Mouse (Mus musculus) kidney, postnatal 0 days (tissue): ENCODE measurements around the gene Exoc6b. TPM values are rescaled to one million over a fixed set of nuclear protein-coding genes. Genes with fewer than 3 reads are reported as not detected.

Experiments
- ATAC-seq: fragments of 200-750 bp; cut with Nextera tagmentation; replicated peaks from 2 replicates; pipeline ENCODE4 v1.8.0; 2017; ENCODE audit warnings: low read depth, moderate number of reproducible peaks, moderate TSS enrichment, moderate library complexity; ENCODE audit not compliant: low FRiP score
- DNase-seq: peaks from one replicate; pipeline ENCODE4 v3.0.0-alpha.2; 2016; ENCODE audit warnings: low spot score
- H3K27ac ChIP-seq: fragments of 300-500 bp; sonication (generic); 2 replicates; pipeline ENCODE4 v1.5.1; 2014; ENCODE audit warnings: mild to moderate bottlenecking
- H3K27me3 ChIP-seq: fragments of 300-500 bp; sonication (generic); 2 replicates; pipeline ENCODE4 v1.6.1; 2014; ENCODE audit warnings: low read length, mixed read lengths; ENCODE audit not compliant: insufficient read depth
- H3K36me3 ChIP-seq: fragments of 300-500 bp; sonication (generic); 2 replicates; pipeline ENCODE4 v1.6.1; 2014; ENCODE audit warnings: low read length, mixed read lengths; ENCODE audit not compliant: insufficient read depth
- H3K4me1 ChIP-seq: fragments of 300-500 bp; sonication (generic); replicated peaks from 2 replicates; pipeline ENCODE4 v1.6.1; 2014; ENCODE audit warnings: antibody characterized with exemption, low read length, mixed read lengths; ENCODE audit not compliant: insufficient read depth
- H3K4me2 ChIP-seq: fragments of 300-500 bp; sonication (generic); 2 replicates; pipeline ENCODE4 v1.6.1; 2014; ENCODE audit warnings: mild to moderate bottlenecking, low read length, moderate library complexity, mixed read lengths
- H3K4me3 ChIP-seq: fragments of 300-500 bp; sonication (generic); replicated peaks from 2 replicates; pipeline ENCODE4 v1.5.1; 2014; ENCODE audit warnings: low read depth, low read length
- H3K9ac ChIP-seq: fragments of 300-500 bp; sonication (generic); 2 replicates; pipeline ENCODE4 v1.6.1; 2014; ENCODE audit warnings: low read depth, low read length
- H3K9me3 ChIP-seq: fragments of 300-500 bp; sonication (generic); replicated peaks from 2 replicates; pipeline ENCODE4 v1.6.1; 2016; ENCODE audit warnings: low read length, inconsistent platforms, mixed read lengths
- CTCF ChIP-seq: IDR thresholded peaks from 2 replicates; pipeline ENCODE4 v1.5.1; 2016; ENCODE audit warnings: antibody characterized with exemption, low read depth, mild to moderate bottlenecking, moderate library complexity
- WGBS: fragments of 180-500 bp; shearing (Covaris S2); extraction: QIAGEN DNeasy Blood & Tissue Kit; methylation state at CpG from one replicate; pipeline ENCODE4 v1.1.7; 2014; 5-methylcytosine and 5-hydroxymethylcytosine counted together
- polyA plus RNA-seq: library from polyadenylated mRNA; unstranded; fragments of >200 nt; fragmentation: Nextera tagmentation; extraction: Ambion mirVana; gene quantifications from 2 replicates; pipeline ENCODE4 v1.2.1, GENCODE M21; 2015

Exoc6b gene
- polyA plus RNA-seq, 1 experiment from 2014 or later = 16.7 TPM

DNA sequence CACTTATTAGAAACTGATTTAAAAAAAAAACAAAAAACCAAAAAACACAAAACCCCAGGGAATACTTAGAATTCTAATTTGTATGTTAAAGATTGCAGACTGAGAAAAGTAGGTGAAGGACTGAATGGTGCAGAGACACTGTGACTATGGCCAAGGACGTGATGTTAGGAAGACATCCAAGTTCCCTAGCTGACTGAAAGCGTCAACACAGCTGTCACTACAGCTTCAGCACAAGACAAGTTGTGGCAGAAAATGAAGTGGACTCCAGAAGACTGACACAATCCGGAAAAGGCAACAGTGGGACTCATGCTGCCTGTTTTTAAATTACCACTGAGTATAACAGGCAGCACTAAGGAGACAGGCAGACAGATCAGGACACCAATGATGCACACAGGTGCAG is 417.4 kb downstream of the Exoc6b start:
- Histone ChIP-seq H3K9me3 (no peaks in the 10 kb centered on the region), H3K36me3 (no peaks in the 10 kb centered on the region), H3K4me1 (peaks cover under 1% of the 10 kb centered on the region; the same call in 1 of the 2 replicates), H3K9ac (no peak overlapping the region), H3K27ac (no peak overlapping the region), H3K4me3 (no peak overlapping the region), H3K4me2 (no peak overlapping the region), H3K27me3 (no peaks in the 10 kb centered on the region)
- ATAC-seq (no peak), DNase-seq (no peak)
- no peak for TF ChIP-seq CTCF
- 87% methylated on average over 3 of the region's 3 CpGs for WGBS

DNA sequence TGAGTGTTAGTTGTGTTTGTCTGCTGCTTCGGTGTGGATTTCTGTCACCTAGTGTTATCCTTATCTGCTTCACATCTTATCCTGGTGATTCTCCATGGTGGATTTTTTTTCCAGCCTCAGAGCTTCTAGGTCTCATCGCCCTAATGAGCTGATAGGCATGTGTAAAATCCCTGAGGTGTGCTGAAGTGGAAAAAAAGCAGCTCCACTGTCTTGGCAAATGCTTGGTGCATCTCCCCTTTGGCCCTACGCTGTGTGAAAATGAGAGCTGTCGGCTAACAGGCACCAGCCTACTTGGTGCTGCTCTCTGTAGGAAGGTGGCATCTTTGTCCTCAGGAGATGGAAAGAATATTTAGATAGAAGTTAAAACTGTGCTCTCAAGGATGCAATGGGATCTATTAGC is 422.1 kb downstream of the Exoc6b start:
- H3K36me3 ChIP-seq = no peaks in the 10 kb centered on the region
- no peak overlapping the region for H3K27ac ChIP-seq
- TF ChIP-seq CTCF = no peak
- H3K27me3 ChIP-seq = no peaks in the 10 kb centered on the region
- no peak for ATAC-seq
- H3K4me1 ChIP-seq = no peaks in the 10 kb centered on the region
- no peak overlapping the region for H3K9ac ChIP-seq
- no peaks in the 10 kb centered on the region for H3K9me3 ChIP-seq
- no peak overlapping the region for H3K4me2 ChIP-seq
- DNase-seq = no peak
- WGBS = 51% methylated on average over 4 of the region's 4 CpGs
- no peak overlapping the region for H3K4me3 ChIP-seq

DNA sequence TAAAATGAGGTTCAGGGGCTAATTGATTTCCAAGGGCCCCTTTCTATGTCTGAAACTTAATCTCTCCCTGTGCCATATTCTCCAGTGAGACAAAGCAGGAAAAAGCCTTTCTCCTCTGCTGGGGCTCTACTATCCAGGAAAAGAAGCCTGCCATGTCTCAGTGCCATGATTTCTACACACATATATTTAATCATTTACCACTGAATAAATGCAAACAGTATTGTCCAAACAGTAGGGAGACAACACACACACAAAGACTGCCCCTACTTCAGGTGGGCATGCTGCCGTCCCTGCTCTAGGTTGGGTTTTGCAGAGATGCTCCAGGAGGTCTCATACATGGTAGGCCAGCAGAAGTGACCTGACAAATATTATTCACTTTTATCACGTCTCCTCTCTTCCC is 422.6 kb downstream of the Exoc6b start:
- ATAC-seq = no peak
- WGBS = 78% methylated on average over 2 of the region's 2 CpGs
- no peak for DNase-seq
- no peaks in the 10 kb centered on the region for H3K9me3 ChIP-seq
- no peak overlapping the region for H3K9ac ChIP-seq
- H3K4me1 ChIP-seq = no peaks in the 10 kb centered on the region
- H3K27ac ChIP-seq = no peak overlapping the region
- no peaks in the 10 kb centered on the region for H3K27me3 ChIP-seq
- H3K4me2 ChIP-seq = no peak overlapping the region
- H3K36me3 ChIP-seq = no peaks in the 10 kb centered on the region
- no peak overlapping the region for H3K4me3 ChIP-seq
- TF ChIP-seq CTCF = no peak

GRCm38 (mm10) chr6:84641062-84641431 is 428.3 kb downstream of the Exoc6b start:
- 27% methylated on average over 4 of the region's 4 CpGs for WGBS

DNA sequence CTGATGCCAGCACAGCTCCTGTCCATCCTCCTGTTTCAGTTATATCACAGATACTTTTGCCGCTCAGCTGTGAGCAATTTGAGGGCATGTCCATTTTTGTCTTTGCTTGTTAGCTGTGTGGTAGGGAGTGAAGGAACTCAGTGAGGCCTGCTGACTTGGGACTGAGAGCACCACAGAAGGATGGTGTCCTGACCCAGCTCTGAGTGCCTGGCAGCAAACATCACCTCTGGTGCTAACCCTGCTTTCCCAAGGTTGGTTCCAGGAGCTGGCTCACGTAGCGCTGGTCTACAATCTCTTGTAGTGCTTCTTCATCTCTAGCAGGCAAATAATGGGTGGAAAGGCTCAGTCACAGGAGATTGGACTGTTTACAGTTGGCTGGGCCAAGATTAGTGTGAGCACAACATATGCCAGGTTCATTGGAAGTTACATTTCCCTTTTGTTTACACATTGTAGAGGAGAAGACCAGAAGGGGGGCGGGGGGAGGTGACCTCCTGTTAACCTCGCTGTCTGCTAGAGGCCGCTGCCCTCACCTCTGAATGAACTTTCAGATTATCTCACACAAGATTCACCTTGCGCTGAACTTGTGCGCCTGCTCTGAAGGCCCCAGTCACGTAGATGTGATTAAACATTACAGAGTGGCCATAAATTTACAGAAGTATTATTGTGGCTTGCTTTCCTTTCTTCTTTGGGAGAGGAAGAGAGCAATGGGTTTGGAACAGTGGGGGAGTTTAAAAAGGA is 428.8 kb downstream of the Exoc6b start:
- H3K4me3 ChIP-seq = no peak overlapping the region
- no peak for TF ChIP-seq CTCF
- no peaks in the 10 kb centered on the region for H3K27me3 ChIP-seq
- peak; percentile 84 for ATAC-seq
- H3K4me2 ChIP-seq = no peak overlapping the region
- H3K4me1 ChIP-seq = peaks cover 15% of the 10 kb centered on the region
- no peaks in the 10 kb centered on the region for H3K9me3 ChIP-seq
- no peaks in the 10 kb centered on the region for H3K36me3 ChIP-seq
- H3K9ac ChIP-seq = no peak overlapping the region
- peak; percentile 84 for DNase-seq
- 17% methylated on average over 9 of the region's 9 CpGs for WGBS
- H3K27ac ChIP-seq = peak overlapping the region; percentile 63

More at GRCm38 (mm10) chr6:84641062-84641431, 428.3 kb downstream of the Exoc6b start:
- H3K9ac ChIP-seq = no peak overlapping the region
- H3K4me2 ChIP-seq = no peak overlapping the region
- DNase-seq = no peak
- no peaks in the 10 kb centered on the region for H3K36me3 ChIP-seq
- no peak overlapping the region for H3K4me3 ChIP-seq
- H3K27ac ChIP-seq = peak overlapping the region; percentile 63
- H3K4me1 ChIP-seq = peaks cover 15% of the 10 kb centered on the region
- H3K9me3 ChIP-seq = no peaks in the 10 kb centered on the region
- ATAC-seq = peak; percentile 48
- H3K27me3 ChIP-seq = no peaks in the 10 kb centered on the region
- no peak for TF ChIP-seq CTCF

DNA sequence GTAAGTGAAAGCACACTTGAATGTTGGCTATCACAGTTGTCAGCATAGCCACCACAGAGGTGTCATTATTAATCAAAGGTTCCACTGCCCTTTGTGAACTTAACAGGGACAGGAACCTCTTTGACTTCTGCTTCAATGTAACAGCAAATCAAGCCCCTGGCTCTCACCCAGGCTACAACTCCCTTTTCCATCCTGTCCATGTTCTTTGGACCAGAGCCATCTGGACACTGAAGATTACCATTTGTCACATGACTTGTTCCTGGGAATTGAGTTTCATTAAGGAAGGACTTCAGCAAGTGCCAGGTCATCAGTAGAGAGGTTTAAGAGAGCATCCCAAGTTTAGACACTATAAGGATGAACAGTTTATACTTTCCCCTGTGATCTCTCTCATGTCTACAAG is 431.1 kb downstream of the Exoc6b start:
- no peak overlapping the region for H3K4me2 ChIP-seq
- no peak for TF ChIP-seq CTCF
- H3K36me3 ChIP-seq = no peaks in the 10 kb centered on the region
- H3K4me1 ChIP-seq = peaks cover 15% of the 10 kb centered on the region
- no peak overlapping the region for H3K4me3 ChIP-seq
- no peaks in the 10 kb centered on the region for H3K9me3 ChIP-seq
- no peak for ATAC-seq
- H3K9ac ChIP-seq = no peak overlapping the region
- DNase-seq = peak; percentile 66
- H3K27ac ChIP-seq = no peak overlapping the region
- H3K27me3 ChIP-seq = no peaks in the 10 kb centered on the region

- H3K9ac ChIP-seq = no peak overlapping the region
- no peak for TF ChIP-seq CTCF
- no peak overlapping the region for H3K4me3 ChIP-seq
- WGBS = 91% methylated on average over 2 of the region's 2 CpGs
- no peak for ATAC-seq
- H3K27ac ChIP-seq = no peak overlapping the region
- no peak overlapping the region for H3K4me2 ChIP-seq
- no peaks in the 10 kb centered on the region for H3K36me3 ChIP-seq
- no peaks in the 10 kb centered on the region for H3K9me3 ChIP-seq
- DNase-seq = no peak
- no peaks in the 10 kb centered on the region for H3K27me3 ChIP-seq
- no peaks in the 10 kb centered on the region for H3K4me1 ChIP-seq
Observed at GRCm38 (mm10) chr6:84631588-84631987, 437.7 kb downstream of the Exoc6b start.
